Mouse (Mus musculus): ENCODE results near the gene Wdr82.
"Not testable (repeated sequence)": the region's sequence is repeated elsewhere in the genome, so short reads cannot be mapped to it uniquely, and the experiment has no call there.

DNA sequence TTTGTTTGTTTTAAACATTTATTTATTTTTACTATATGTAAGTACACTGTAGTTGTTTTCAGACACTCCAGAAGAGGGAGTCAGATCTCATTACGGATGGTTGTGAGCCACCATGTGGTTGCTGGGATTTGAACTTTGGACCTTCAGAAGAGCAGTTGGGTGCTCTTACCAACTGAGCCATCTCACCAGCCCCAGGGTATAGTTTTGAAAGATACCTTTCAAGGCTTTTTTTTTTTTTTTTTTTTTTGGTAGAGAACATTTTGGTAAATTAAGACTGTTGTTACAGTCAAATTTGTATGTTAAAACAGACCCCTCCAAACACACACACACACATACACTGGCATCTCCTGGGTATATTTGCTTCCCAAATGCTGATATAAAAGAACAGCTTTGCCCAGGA, 1.7 kb upstream of the Wdr82 start:
- TF ChIP-seq ZNF384 (IDR thresholded peaks at IDR 0.05; ENCODE audit: low read depth, low read length); HCFC1 (IDR thresholded peaks at IDR 0.05; ENCODE audit: borderline replicate concordance, insufficient read depth, low read length); MAFK (IDR thresholded peaks at IDR 0.05; ENCODE audit: insufficient read depth, low read depth, low read length); ZC3H11A (IDR thresholded peaks at IDR 0.05; ENCODE audit: borderline replicate concordance, low read depth, low read length); CHD2 (IDR thresholded peaks at IDR 0.05; ENCODE audit: low read depth, low read length): not testable (repeated sequence)

Measured in ES-E14 (cell line).